Mouse (Mus musculus) liver, embryonic 13.5 days (tissue): Measurements from ENCODE around the gene Kcna7. TPM values are rescaled to one million over a fixed set of nuclear protein-coding genes. Genes with fewer than 3 reads are reported as not detected.

Experiments used
- ATAC-seq: fragments of 200-750 bp; cut with Nextera tagmentation; 2 replicates; pipeline ENCODE4 v1.8.0; 2017; ENCODE audit warnings: low read depth, mild to moderate bottlenecking, moderate number of reproducible peaks, moderate library complexity
- DNase-seq: peaks from one replicate; pipeline ENCODE4 v3.0.0; 2022
- H3K27ac ChIP-seq: fragments of 300-500 bp; sonication (generic); 2 replicates; pipeline ENCODE4 v1.5.1; 2015; ENCODE audit warnings: moderate library complexity, mild to moderate bottlenecking, inconsistent platforms
- H3K27me3 ChIP-seq: fragments of 300-500 bp; sonication (generic); 2 replicates; pipeline ENCODE4 v1.6.1; 2015; ENCODE audit warnings: mild to moderate bottlenecking, inconsistent platforms
- H3K36me3 ChIP-seq: fragments of 300-500 bp; sonication (generic); 2 replicates; pipeline ENCODE4 v1.6.1; 2015; ENCODE audit warnings: mild to moderate bottlenecking, inconsistent platforms
- H3K4me1 ChIP-seq: fragments of 300-500 bp; sonication (generic); replicated peaks from 2 replicates; pipeline ENCODE4 v1.6.1; 2015; ENCODE audit warnings: inconsistent platforms
- H3K4me2 ChIP-seq: fragments of 300-500 bp; sonication (generic); 2 replicates; pipeline ENCODE4 v1.6.1; 2015; ENCODE audit warnings: inconsistent platforms, mild to moderate bottlenecking, moderate library complexity
- H3K4me3 ChIP-seq: fragments of 300-500 bp; sonication (generic); replicated peaks from 2 replicates; pipeline ENCODE4 v1.5.1; 2015; ENCODE audit warnings: mild to moderate bottlenecking, inconsistent platforms
- H3K9ac ChIP-seq: fragments of 300-500 bp; sonication (generic); 2 replicates; pipeline ENCODE4 v1.6.1; 2015; ENCODE audit warnings: mild to moderate bottlenecking, inconsistent platforms
- H3K9me3 ChIP-seq: fragments of 300-500 bp; sonication (generic); replicated peaks from 2 replicates; pipeline ENCODE4 v1.6.1; 2016; ENCODE audit warnings: inconsistent platforms
- WGBS: fragments of 180-500 bp; shearing (Covaris S2); methylation state at CpG from one replicate; pipeline ENCODE4 v1.1.7; 2015; ENCODE audit not compliant: insufficient replicate concordance; 5-methylcytosine and 5-hydroxymethylcytosine counted together
- polyA plus RNA-seq: library from polyadenylated mRNA; unstranded; fragments of >200 nt; fragmentation: Nextera tagmentation; extraction: Ambion mirVana; gene quantifications from 2 replicates; pipeline ENCODE4 v1.2.1, GENCODE M21; 2015

The Kcna7 gene
- polyA plus RNA-seq, 1 experiment from 2014 or later = not detected

DNA sequence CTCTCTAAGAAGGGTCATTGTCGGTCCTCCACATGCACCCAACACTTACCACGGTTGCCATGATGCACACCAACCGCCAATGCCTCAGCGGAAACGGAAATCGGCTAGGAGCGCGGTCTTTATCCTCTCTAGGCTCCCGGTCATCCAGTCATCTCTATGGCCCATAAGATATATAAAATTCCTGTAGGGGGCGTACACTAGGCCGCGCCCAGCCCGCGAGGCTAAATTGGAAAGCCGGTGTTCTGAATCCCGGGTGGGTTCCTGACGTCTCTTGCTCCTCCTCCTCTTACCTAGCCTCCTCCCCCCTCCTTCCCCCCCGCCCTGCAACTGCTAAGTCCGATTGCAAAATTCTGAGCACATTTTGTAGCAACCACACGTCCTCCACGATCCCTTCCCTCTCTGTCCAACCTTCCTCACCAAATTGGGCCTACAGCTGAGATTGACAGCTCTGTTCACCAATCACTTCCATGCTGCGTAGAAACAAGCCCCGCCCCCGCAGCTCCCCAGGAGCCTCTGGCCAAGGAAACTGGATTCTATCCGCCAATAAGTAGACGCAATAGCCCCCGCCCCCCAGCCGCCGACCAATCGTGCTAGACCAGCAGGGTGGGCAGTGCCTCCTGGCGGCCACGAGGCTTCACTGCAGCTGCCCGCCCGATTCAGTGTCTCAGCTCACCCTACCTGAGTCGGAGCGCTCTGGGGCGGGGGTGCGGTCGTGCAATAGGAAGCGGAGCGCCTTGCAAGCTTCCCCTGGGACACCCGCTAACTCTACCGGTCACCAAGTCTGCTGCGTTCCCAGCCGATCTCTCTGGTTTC is 29.0 kb downstream of the Kcna7 start, which contains the start of gene Gys1:
Gene Gys1, plus strand, starts transcription at position 642 of the 813 bp plus-strand sequence.
- Histone ChIP-seq H3K27ac (peak within 1 kb of the TSS; percentile 86), H3K9ac (peak within 1 kb of the TSS; percentile 86), H3K4me2 (peak within 1 kb of the TSS; percentile 95), H3K4me3 (peak within 1 kb of the TSS; percentile 74), H3K9me3 (no peaks in the 10 kb centered on the region), H3K27me3 (no peaks in the 10 kb centered on the region), H3K36me3 (peaks cover 29% of the 10 kb centered on the region), H3K4me1 (peaks cover 52% of the 10 kb centered on the region)
- ATAC-seq = peak; percentile 96
- DNase-seq = peak; percentile 100
- under 1% methylated on average over 45 of the region's 45 CpGs for WGBS

- DNase-seq (no peak), ATAC-seq (no peak)
- H3K4me3 ChIP-seq = peak overlapping the region; percentile 62
- peak overlapping the region; percentile 95 for H3K4me2 ChIP-seq
- H3K27me3 ChIP-seq = no peaks in the 10 kb centered on the region
- H3K36me3 ChIP-seq = peaks cover 23% of the 10 kb centered on the region
- H3K27ac ChIP-seq = peak overlapping the region; percentile 6; the same call in 1 of the 2 replicates
- H3K9me3 ChIP-seq = no peaks in the 10 kb centered on the region
- peaks cover 52% of the 10 kb centered on the region for H3K4me1 ChIP-seq
- peak overlapping the region; percentile 78 for H3K9ac ChIP-seq
- 7% methylated on average over 16 of the region's 16 CpGs for WGBS
These were observed 29.6 kb downstream of the Kcna7 start for GRCm38 (mm10) chr7:45435038-45435437.

DNA sequence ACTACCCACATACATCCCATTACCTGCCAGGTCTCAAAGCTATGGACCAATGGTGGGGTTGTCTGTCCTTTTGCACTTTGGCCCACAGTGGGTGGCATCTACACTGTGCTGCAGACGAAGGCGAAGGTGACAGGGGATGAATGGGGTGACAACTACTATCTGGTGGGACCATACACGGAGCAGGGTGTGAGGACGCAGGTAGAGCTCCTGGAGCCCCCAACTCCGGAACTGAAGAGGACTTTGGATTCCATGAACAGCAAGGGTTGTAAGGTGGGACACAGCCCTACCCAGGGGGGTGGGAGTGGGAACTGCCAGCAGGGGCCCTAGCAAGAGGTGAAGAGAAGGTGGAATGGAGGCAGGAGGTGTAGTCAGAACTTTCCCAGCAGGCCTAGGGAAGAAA is 31.0 kb downstream of the Kcna7 start:
- H3K27me3 ChIP-seq = no peaks in the 10 kb centered on the region
- DNase-seq = no peak
- H3K36me3 ChIP-seq = peaks cover 11% of the 10 kb centered on the region
- H3K27ac ChIP-seq = no peak overlapping the region
- H3K9ac ChIP-seq = no peak overlapping the region; the same call in 1 of the 2 replicates
- WGBS = 77% methylated on average over 5 of the region's 5 CpGs
- ATAC-seq = no peak
- H3K4me2 ChIP-seq = no peak overlapping the region
- H3K4me1 ChIP-seq = peaks cover 44% of the 10 kb centered on the region
- no peak overlapping the region for H3K4me3 ChIP-seq
- H3K9me3 ChIP-seq = no peaks in the 10 kb centered on the region

DNA sequence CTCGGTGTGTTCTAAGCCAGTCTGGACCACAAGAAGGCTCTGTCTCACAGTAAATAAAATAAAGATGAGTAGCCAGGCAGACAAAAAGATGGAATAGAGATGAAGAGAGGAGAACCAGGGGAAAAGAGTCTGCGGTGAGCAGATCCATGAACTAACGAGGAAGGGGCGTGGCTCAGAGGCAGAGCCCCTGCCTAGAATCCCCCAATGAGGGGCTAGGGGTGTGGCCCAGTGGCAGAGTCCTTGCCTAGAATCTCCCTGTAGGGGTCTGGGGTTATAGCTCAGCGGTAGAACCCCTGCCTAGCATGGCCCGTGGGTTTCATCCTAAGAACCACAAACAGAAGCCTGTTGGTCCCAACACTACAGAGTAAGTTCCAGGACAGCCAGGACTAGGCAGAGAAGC is 31.6 kb downstream of the Kcna7 start:
- Histone ChIP-seq H3K27ac (no peak overlapping the region), H3K9ac (no peak overlapping the region), H3K9me3 (no peaks in the 10 kb centered on the region), H3K36me3 (peaks cover 5% of the 10 kb centered on the region; the same call in 1 of the 2 replicates), H3K27me3 (no peaks in the 10 kb centered on the region), H3K4me3 (no peak overlapping the region), H3K4me2 (no peak overlapping the region), H3K4me1 (peaks cover 44% of the 10 kb centered on the region)
- WGBS = 36% methylated on average over 6 of the region's 6 CpGs
- no peak for DNase-seq
- no peak for ATAC-seq

- Histone ChIP-seq H3K36me3 (0 out of 2 replicates have a peak, but pooled peaks cover 3% of the 10 kb centered on the region), H3K27me3 (no peaks in the 10 kb centered on the region), H3K9ac (no peak within 1 kb of the TSS), H3K4me1 (peaks cover 38% of the 10 kb centered on the region), H3K4me2 (0 out of 2 replicates have a peak within 1 kb of the TSS, but pooled peaks have one; percentile 6), H3K27ac (no peak within 1 kb of the TSS), H3K9me3 (no peaks in the 10 kb centered on the region), H3K4me3 (no peak within 1 kb of the TSS)
- ATAC-seq = no peak
- no peak for DNase-seq
- 43% methylated on average over 19 of the region's 19 CpGs for WGBS
These were observed 32.2 kb downstream of the Kcna7 start, which contains the start of gene Ruvbl2 for GRCm38 (mm10) chr7:45437521-45438276. Gene Ruvbl2, minus strand, starts transcription at chr7:45438096.

DNA sequence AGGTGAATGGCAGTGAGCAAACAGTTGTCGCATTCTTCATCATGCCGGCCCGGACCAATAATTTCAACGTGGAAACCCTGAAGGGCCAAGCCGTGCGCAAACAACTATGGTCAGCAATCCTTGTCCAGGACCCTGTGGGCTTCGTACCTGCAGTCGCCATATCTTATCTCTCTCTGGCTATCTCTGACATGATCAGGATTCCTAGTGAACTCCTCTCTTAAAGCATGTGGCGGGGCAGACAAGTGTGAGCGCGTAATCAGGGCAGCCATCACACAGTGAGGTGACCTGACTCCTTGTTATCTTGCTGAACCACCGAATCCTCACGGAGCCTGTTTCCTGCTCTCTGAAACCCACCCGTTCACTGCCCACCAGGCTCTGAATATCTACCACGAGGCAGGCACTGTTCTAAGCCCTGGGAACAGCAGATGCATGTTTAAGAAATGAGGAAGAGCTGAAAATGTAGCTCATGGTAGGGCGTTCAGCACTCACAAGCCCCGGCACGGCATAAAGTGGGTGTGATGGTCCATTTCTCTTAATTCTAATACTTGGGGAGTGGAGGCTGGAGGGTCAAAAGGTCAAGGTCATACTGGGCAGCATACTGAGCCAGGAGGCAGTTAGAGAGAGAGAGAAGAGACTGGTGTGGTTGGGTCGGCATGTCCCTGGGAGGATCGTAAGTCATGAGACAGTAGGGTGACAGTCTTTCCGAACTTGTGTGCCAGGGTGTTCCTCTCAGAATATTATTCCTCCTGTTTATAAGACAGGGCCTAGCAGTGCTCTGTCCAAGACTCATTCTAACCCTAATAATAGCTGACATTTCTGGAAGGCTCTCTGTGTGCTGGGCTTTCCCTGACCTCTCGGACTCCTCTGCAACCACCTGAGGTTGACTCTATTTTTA is 38.3 kb downstream of the Kcna7 start:
- no peak for ATAC-seq
- Histone ChIP-seq H3K9ac (no peak overlapping the region), H3K27ac (no peak overlapping the region), H3K9me3 (no peaks in the 10 kb centered on the region), H3K4me2 (no peak overlapping the region), H3K36me3 (0 out of 2 replicates have a peak, but pooled peaks cover 10% of the 10 kb centered on the region), H3K4me3 (no peak overlapping the region), H3K4me1 (peaks cover 13% of the 10 kb centered on the region), H3K27me3 (no peaks in the 10 kb centered on the region)
- DNase-seq = no peak
- WGBS = 47% methylated on average over 22 of the region's 22 CpGs

- 0 out of 2 replicates have a peak, but pooled peaks cover 7% of the 10 kb centered on the region for H3K36me3 ChIP-seq
- H3K27me3 ChIP-seq = no peaks in the 10 kb centered on the region
- H3K9me3 ChIP-seq = no peaks in the 10 kb centered on the region
- ATAC-seq = no peak
- H3K4me3 ChIP-seq = no peak overlapping the region
- no peak overlapping the region for H3K9ac ChIP-seq
- DNase-seq = no peak
- no peak overlapping the region for H3K27ac ChIP-seq
- H3K4me2 ChIP-seq = no peak overlapping the region
- peaks cover 21% of the 10 kb centered on the region for H3K4me1 ChIP-seq
These were observed 41.1 kb downstream of the Kcna7 start for GRCm38 (mm10) chr7:45446589-45446988.

- peak overlapping the region; percentile 10 for H3K4me3 ChIP-seq
These were observed 42.0 kb downstream of the Kcna7 start for GRCm38 (mm10) chr7:45447325-45447990.

GRCm38 (mm10) chr7:45449974-45450373 is 44.5 kb downstream of the Kcna7 start:
- Histone ChIP-seq H3K27ac (no peak overlapping the region), H3K4me1 (peaks cover 29% of the 10 kb centered on the region), H3K27me3 (no peaks in the 10 kb centered on the region), H3K9ac (no peak overlapping the region), H3K9me3 (no peaks in the 10 kb centered on the region), H3K4me3 (no peak overlapping the region), H3K36me3 (0 out of 2 replicates have a peak, but pooled peaks cover 11% of the 10 kb centered on the region), H3K4me2 (no peak overlapping the region)
- ATAC-seq (no peak), DNase-seq (no peak)
- WGBS = 87% methylated on average over 1 of the region's 1 CpGs

More at GRCm38 (mm10) chr7:45447325-45447990, 42.0 kb downstream of the Kcna7 start:
- no peaks in the 10 kb centered on the region for H3K27me3 ChIP-seq
- DNase-seq = no peak
- no peaks in the 10 kb centered on the region for H3K9me3 ChIP-seq
- 18% methylated on average over 11 of the region's 11 CpGs for WGBS
- H3K27ac ChIP-seq = 0 out of 2 replicates have a peak overlapping the region, but pooled peaks have one; percentile 1
- peak overlapping the region; percentile 26 for H3K9ac ChIP-seq
- ATAC-seq = peak; percentile 55
- H3K36me3 ChIP-seq = 0 out of 2 replicates have a peak, but pooled peaks cover 7% of the 10 kb centered on the region
- H3K4me1 ChIP-seq = peaks cover 29% of the 10 kb centered on the region
- peak overlapping the region; percentile 51 for H3K4me2 ChIP-seq

DNA sequence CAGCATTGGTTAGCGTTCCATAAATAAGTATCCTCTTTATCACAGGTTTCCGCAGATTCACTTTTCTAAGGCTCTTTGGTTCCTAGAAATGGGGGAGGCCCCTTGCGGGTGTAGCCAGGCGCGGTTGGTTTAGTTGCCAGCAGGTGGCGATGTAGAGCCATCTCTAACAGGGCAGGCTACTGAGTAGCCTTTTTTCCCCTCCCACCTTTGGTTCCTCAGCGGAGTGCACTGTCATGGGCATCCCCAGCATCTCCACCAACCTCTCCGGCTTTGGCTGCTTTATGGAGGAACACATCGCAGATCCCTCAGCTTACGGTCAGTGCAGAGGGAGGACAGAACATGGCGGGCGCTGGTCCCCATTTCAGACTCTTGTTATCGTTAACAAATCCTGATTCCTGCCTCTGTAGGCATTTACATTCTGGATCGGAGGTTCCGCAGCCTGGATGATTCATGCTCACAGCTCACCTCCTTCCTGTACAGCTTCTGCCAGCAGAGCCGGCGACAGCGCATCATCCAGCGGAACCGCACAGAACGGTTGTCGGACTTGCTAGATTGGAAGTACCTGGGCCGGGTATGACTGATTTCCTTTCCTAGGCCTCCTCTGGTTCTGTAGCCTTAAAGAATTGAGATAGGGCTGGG is 46.0 kb downstream of the Kcna7 start:
- peaks cover 19% of the 10 kb centered on the region; the same call in 1 of the 2 replicates for H3K36me3 ChIP-seq
- peak; percentile 78 for DNase-seq
- peaks cover 34% of the 10 kb centered on the region for H3K4me1 ChIP-seq
- H3K9ac ChIP-seq = 0 out of 2 replicates have a peak overlapping the region, but pooled peaks have one; percentile 11
- peak; percentile 80 for ATAC-seq
- H3K4me3 ChIP-seq = no peak overlapping the region
- H3K4me2 ChIP-seq = peak overlapping the region; percentile 26; the same call in 1 of the 2 replicates
- no peaks in the 10 kb centered on the region for H3K27me3 ChIP-seq
- no peak overlapping the region for H3K27ac ChIP-seq
- no peaks in the 10 kb centered on the region for H3K9me3 ChIP-seq
- 53% methylated on average over 23 of the region's 23 CpGs for WGBS
